Mouse (Mus musculus) heart, embryonic 13.5 days (tissue): ENCODE measurements around the gene Rptor. TPM values are rescaled to one million over a fixed set of nuclear protein-coding genes. Genes with fewer than 3 reads are reported as not detected.

Source experiments
- ATAC-seq: fragments of 200-750 bp; cut with Nextera tagmentation; 2 replicates; pipeline ENCODE4 v1.8.0; 2017; ENCODE audit warnings: moderate TSS enrichment; ENCODE audit not compliant: insufficient number of reproducible peaks, low FRiP score, low TSS enrichment; ENCODE audit errors: extremely low read depth
- H3K27ac ChIP-seq: fragments of 300-500 bp; sonication (generic); replicated peaks from 2 replicates; pipeline ENCODE4 v1.5.1; 2015; ENCODE audit warnings: moderate library complexity, mild to moderate bottlenecking, inconsistent platforms
- H3K27me3 ChIP-seq: fragments of 300-500 bp; sonication (generic); replicated peaks from 2 replicates; pipeline ENCODE4 v1.6.1; 2015; ENCODE audit warnings: mild to moderate bottlenecking, inconsistent platforms
- H3K36me3 ChIP-seq: fragments of 300-500 bp; sonication (generic); 2 replicates; pipeline ENCODE4 v1.6.1; 2015; ENCODE audit warnings: mild to moderate bottlenecking, inconsistent platforms
- H3K4me1 ChIP-seq: fragments of 300-500 bp; sonication (generic); 2 replicates; pipeline ENCODE4 v1.6.1; 2015; ENCODE audit warnings: inconsistent platforms
- H3K4me2 ChIP-seq: fragments of 300-500 bp; sonication (generic); 2 replicates; pipeline ENCODE4 v1.6.1; 2015; ENCODE audit warnings: inconsistent platforms, mild to moderate bottlenecking, moderate library complexity
- H3K4me3 ChIP-seq: fragments of 300-500 bp; sonication (generic); 2 replicates; pipeline ENCODE4 v1.5.1; 2015; ENCODE audit warnings: moderate library complexity, mild to moderate bottlenecking, inconsistent platforms
- H3K9ac ChIP-seq: fragments of 300-500 bp; sonication (generic); 2 replicates; pipeline ENCODE4 v1.6.1; 2015; ENCODE audit warnings: inconsistent platforms, mild to moderate bottlenecking, moderate library complexity
- H3K9me3 ChIP-seq: fragments of 300-500 bp; sonication (generic); 2 replicates; pipeline ENCODE4 v1.6.1; 2016; ENCODE audit warnings: inconsistent platforms
- WGBS: fragments of 180-500 bp; shearing (Covaris S2); methylation state at CpG from one replicate; pipeline ENCODE4 v1.1.7; 2015; ENCODE audit warnings: mixed read lengths; 5-methylcytosine and 5-hydroxymethylcytosine counted together
- polyA plus RNA-seq: library from polyadenylated mRNA; unstranded; fragments of >200 nt; fragmentation: Nextera tagmentation; extraction: Ambion mirVana; gene quantifications from 2 replicates; pipeline ENCODE4 v1.2.1, GENCODE M21; 2015

Rptor gene
- polyA plus RNA-seq, 1 experiment from 2014 or later, result 7.0 TPM

DNA sequence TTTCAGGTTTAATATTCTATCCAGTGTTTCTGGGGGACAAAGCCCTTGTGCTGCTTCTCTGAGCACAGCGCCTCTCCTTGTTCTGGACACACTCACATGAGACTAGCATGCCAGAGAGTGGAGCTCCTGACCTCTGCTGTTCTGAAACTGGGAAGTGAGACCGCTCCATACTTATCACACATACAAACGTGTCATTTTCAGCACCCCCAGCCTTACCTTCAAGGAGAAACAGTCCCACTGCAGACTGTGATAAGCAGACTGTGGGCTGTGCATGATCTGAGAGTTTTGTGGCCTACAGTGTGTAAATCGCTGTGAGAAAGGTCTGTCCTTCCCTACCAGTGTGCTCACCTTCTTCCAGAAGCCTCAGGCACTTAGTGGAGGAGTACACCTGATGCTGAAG lies 168.3 kb downstream of the Rptor start:
- Histone ChIP-seq H3K27ac (no peak overlapping the region), H3K4me1 (peaks cover 33% of the 10 kb centered on the region), H3K9ac (no peak overlapping the region), H3K27me3 (no peaks in the 10 kb centered on the region), H3K9me3 (0 out of 2 replicates have a peak, but pooled peaks cover 9% of the 10 kb centered on the region), H3K4me2 (no peak overlapping the region), H3K36me3 (peaks cover 19% of the 10 kb centered on the region), H3K4me3 (no peak overlapping the region)
- ATAC-seq, result no peak
- WGBS, result 56% methylated on average over 4 of the region's 4 CpGs

DNA sequence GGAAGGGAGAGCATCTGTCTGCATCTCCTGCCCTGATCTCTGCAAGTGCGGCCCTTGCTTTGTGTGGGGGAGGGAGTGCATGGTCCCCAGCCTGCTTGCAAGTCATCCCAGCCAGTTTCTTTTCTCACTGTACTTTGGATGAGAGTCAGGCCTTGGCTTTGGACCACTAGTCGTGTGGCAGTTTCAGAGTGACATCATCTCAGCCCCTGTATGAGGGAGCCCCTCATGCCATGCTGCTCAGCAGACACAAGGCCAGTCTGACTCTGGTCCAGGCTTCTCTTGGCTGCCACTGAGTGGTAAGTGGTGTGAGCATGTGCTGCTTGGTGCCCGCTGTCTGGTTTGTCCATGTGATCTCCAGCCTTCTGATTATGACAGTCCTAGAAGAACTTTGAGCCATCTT lies 170.2 kb downstream of the Rptor start:
- Histone ChIP-seq H3K4me2 (no peak overlapping the region), H3K27ac (no peak overlapping the region), H3K4me3 (no peak overlapping the region), H3K9me3 (0 out of 2 replicates have a peak, but pooled peaks cover 14% of the 10 kb centered on the region), H3K4me1 (peaks cover 21% of the 10 kb centered on the region), H3K9ac (no peak overlapping the region), H3K36me3 (peaks cover 24% of the 10 kb centered on the region), H3K27me3 (no peaks in the 10 kb centered on the region)
- ATAC-seq, result no peak
- 67% methylated on average over 3 of the region's 3 CpGs for WGBS

DNA sequence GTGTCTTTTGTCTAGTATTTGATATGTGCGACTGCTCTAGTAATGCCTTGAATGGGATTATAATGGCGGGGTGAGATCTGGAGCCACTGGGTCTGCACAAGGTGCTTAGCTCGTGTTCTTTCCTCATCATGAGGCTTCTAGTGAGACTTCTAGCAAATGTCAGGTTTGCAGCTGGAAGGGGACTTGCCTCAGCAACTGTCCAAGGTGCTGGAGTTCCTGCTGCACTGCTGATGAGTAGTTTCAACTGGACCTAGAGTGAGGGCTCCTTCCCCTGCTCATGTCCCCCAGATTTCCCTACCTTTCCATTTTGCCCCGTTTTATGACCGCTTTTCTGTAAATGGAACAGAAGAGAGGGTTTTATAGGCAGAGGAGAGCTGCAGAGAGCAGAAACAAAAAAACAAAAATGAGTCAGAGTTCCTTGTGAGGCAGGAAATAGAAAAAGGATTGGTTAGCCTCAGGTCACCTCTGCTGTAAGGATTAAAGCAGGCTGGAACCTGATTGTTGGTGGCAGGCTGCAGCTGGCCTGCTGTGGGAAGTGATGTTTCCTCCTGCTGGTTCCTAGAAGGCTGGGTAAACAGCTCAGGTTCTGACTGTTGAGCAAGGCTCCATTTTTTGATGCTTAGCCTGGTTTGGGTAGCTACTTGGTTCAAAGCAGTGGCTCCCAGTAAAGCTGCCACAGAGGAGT lies 172.5 kb downstream of the Rptor start:
- Histone ChIP-seq H3K4me2 (no peak overlapping the region), H3K36me3 (peaks cover 24% of the 10 kb centered on the region), H3K9ac (no peak overlapping the region), H3K27me3 (no peaks in the 10 kb centered on the region), H3K4me3 (no peak overlapping the region), H3K27ac (no peak overlapping the region), H3K9me3 (0 out of 2 replicates have a peak, but pooled peaks cover 14% of the 10 kb centered on the region), H3K4me1 (peaks cover 17% of the 10 kb centered on the region)
- 83% methylated on average over 5 of the region's 5 CpGs for WGBS
- no peak for ATAC-seq

DNA sequence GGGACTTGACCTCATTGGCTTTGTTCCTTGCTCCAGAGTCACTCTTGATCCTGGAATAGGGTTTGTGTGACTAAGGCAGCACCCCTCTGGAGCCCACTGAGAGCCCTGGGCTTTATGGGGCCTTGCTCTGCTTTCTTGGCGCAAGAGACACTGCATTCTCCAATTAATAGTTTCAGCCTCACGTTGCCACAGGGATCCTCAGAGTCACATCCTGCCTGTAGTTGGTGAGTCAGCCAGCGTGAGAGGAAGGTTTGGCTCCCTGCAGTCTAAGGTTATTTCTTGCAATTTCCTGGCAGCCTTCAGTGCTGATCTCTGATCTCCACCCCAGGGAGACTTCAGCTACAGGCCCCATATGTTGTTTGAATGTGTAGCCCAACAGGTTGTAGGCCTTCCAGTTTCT lies 174.5 kb downstream of the Rptor start:
- peaks cover 11% of the 10 kb centered on the region for H3K4me1 ChIP-seq
- 71% methylated on average over 3 of the region's 3 CpGs for WGBS
- H3K27me3 ChIP-seq, result no peaks in the 10 kb centered on the region
- no peak for ATAC-seq
- H3K9ac ChIP-seq, result no peak overlapping the region
- H3K9me3 ChIP-seq, result 0 out of 2 replicates have a peak, but pooled peaks cover 14% of the 10 kb centered on the region
- no peak overlapping the region for H3K27ac ChIP-seq
- peaks cover 27% of the 10 kb centered on the region for H3K36me3 ChIP-seq
- no peak overlapping the region for H3K4me3 ChIP-seq
- no peak overlapping the region for H3K4me2 ChIP-seq

DNA sequence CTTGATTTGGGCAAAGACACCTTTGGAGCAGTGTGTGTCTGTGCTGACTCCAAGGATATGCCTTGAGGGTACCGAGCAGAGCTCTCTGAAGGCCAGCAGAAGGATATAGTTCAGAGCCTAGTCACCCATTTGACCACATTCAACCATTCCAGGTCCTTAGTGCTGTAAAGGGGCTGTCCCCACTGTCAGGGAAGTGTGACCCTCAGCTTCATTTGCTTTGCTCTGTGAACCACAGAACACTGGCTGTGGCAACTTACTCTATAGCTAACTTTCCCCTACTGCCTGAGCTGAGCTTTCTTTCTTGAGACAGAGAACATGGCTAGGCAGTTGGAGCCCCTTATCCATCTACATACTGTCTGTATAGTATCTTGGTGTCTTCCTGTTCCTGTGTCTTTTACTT lies 175.2 kb downstream of the Rptor start:
- Histone ChIP-seq H3K4me3 (no peak overlapping the region), H3K27me3 (no peaks in the 10 kb centered on the region), H3K4me2 (no peak overlapping the region), H3K4me1 (peaks cover 8% of the 10 kb centered on the region), H3K36me3 (peaks cover 29% of the 10 kb centered on the region), H3K9ac (no peak overlapping the region), H3K27ac (no peak overlapping the region), H3K9me3 (0 out of 2 replicates have a peak, but pooled peaks cover 14% of the 10 kb centered on the region)
- ATAC-seq, result no peak
- 100% methylated on average over 1 of the region's 1 CpGs for WGBS

DNA sequence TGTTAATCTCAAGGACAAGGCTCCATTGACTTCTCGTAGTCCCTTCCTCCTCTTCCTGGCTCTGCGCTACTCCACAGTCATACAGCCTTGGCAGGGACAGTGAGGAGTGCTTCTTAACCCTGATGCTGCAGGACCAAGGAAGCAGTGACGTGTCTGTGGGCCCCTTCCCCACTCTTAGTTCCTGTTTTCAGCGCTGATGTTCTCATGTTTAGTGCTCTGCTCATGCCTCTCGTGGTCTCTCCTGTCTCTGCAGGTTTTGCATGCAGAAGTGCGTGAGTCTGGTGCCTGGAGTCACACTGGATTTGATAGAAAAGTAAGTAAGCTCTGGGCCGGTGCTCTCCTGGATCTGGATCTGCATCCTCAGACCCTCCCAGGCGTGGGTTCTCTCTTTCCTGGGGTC lies 177.6 kb downstream of the Rptor start:
- 85% methylated on average over 8 of the region's 8 CpGs for WGBS

DNA sequence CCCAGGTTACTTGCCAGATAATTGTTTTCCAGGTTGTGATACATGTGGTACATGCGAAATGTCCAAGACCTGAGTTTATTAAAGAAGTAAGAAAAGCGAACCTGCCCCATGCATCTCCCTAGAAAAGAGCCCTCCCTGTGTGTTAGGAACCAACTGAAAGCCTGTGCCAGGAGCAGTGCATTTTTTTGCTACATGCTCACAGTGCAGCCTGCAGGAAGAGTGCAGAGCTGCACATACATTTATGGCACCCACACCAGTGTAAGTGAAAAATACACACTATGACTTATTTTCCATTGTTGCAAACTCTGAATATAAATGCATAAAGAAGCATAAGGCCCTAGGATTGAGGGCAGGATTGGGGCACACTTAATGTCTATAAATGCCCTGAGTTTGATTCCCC lies 178.5 kb downstream of the Rptor start:
- Histone ChIP-seq H3K27ac (no peak overlapping the region), H3K4me2 (no peak overlapping the region), H3K36me3 (peaks cover 19% of the 10 kb centered on the region; the same call in 1 of the 2 replicates), H3K4me3 (no peak overlapping the region), H3K9me3 (0 out of 2 replicates have a peak, but pooled peaks cover 3% of the 10 kb centered on the region), H3K9ac (no peak overlapping the region), H3K4me1 (peaks cover 24% of the 10 kb centered on the region), H3K27me3 (no peaks in the 10 kb centered on the region)
- 90% methylated on average over 2 of the region's 2 CpGs for WGBS
- ATAC-seq, result no peak

More for the DNA sequence above, 177.6 kb downstream of the Rptor start:
- Histone ChIP-seq H3K4me1 (peaks cover 20% of the 10 kb centered on the region), H3K36me3 (peaks cover 28% of the 10 kb centered on the region), H3K27ac (no peak overlapping the region), H3K4me3 (no peak overlapping the region), H3K9ac (no peak overlapping the region), H3K4me2 (no peak overlapping the region), H3K9me3 (0 out of 2 replicates have a peak, but pooled peaks cover 12% of the 10 kb centered on the region), H3K27me3 (no peaks in the 10 kb centered on the region)
- no peak for ATAC-seq

DNA sequence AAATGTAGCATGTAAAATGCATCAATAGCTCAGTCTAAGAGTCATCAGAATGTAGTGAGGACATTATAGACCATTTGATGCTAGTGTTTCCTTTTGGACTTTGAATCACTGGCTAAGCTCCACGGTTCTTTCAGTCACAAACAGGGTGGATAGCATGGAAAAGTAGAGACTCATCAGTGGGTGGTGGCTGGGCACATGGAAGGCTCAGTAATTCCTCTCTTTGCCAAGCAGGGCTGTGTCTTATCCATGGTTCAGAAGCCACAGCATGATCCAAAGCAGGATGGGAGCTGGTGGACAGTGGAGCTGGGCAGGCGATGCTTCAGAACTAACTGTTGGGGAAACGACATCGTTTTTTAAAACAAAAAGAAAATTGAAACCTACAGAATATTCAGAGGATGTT lies 179.0 kb downstream of the Rptor start:
- Histone ChIP-seq H3K27ac (no peak overlapping the region), H3K9me3 (no peaks in the 10 kb centered on the region), H3K4me2 (no peak overlapping the region), H3K27me3 (no peaks in the 10 kb centered on the region), H3K4me1 (peaks cover 23% of the 10 kb centered on the region), H3K9ac (no peak overlapping the region), H3K36me3 (peaks cover 16% of the 10 kb centered on the region; the same call in 1 of the 2 replicates), H3K4me3 (no peak overlapping the region)
- ATAC-seq, result no peak
- 85% methylated on average over 4 of the region's 4 CpGs for WGBS

DNA sequence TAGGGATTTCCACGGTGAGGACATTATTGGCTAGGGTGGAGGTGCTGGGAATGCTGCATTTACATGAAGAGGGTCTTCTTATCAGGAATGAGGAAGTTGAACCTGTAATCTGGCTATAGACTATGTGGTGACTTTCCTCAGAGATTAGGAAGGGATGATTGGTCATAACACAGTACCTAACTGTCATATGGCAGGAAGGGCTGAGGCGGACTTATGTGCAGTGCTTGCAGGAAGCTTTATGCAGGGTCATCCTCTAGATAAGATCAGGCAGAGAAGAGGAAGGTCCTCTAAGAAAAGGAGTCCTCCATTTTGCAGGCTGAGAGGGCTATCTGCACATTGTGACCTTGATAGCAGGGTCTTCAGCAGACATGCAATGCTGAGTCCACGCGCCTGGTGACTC lies 180.9 kb downstream of the Rptor start:
- no peak overlapping the region for H3K27ac ChIP-seq
- H3K9ac ChIP-seq, result no peak overlapping the region
- WGBS, result 68% methylated on average over 4 of the region's 4 CpGs
- H3K4me1 ChIP-seq, result peaks cover 18% of the 10 kb centered on the region
- no peak overlapping the region for H3K4me2 ChIP-seq
- peaks cover 16% of the 10 kb centered on the region; the same call in 1 of the 2 replicates for H3K36me3 ChIP-seq
- no peaks in the 10 kb centered on the region for H3K9me3 ChIP-seq
- no peak for ATAC-seq
- H3K4me3 ChIP-seq, result no peak overlapping the region
- H3K27me3 ChIP-seq, result no peaks in the 10 kb centered on the region

DNA sequence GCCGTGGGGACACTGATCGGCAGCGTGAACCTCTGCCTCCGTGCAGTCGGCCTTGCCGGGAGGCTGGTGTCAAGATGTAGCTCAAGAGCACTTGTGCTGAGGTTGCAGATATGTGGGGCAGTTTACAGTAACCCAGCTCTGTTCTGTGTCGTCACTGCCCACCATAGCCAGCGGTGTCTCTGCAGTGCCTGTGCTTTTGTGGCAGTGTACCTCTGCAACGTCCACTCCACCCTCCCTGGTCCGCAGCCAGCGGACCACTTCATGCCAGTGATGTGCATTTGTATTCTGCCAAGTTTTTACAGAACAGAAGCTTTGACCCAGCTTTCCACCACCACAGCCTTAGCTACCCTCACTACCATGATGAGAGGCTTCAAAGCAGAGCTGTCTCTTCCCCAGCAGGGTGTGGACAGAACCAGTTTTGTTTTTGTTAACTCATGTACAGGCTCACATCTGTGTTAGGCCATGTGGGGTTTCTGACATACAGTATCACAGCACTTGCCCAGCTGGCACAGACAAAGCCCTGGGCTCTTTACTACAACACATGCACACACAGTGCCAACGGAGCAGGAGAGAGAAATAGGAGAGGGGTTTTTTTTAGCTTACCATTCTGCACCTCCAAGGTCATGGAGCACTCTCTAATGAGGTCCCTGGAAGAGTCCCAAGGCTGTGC lies 182.1 kb downstream of the Rptor start:
- no peak for ATAC-seq
- WGBS, result 77% methylated on average over 12 of the region's 12 CpGs
- H3K4me3 ChIP-seq, result no peak overlapping the region
- no peaks in the 10 kb centered on the region for H3K27me3 ChIP-seq
- H3K27ac ChIP-seq, result no peak overlapping the region
- H3K4me1 ChIP-seq, result peaks cover 24% of the 10 kb centered on the region
- no peak overlapping the region for H3K4me2 ChIP-seq
- peaks cover 16% of the 10 kb centered on the region; the same call in 1 of the 2 replicates for H3K36me3 ChIP-seq
- no peaks in the 10 kb centered on the region for H3K9me3 ChIP-seq
- H3K9ac ChIP-seq, result no peak overlapping the region

DNA sequence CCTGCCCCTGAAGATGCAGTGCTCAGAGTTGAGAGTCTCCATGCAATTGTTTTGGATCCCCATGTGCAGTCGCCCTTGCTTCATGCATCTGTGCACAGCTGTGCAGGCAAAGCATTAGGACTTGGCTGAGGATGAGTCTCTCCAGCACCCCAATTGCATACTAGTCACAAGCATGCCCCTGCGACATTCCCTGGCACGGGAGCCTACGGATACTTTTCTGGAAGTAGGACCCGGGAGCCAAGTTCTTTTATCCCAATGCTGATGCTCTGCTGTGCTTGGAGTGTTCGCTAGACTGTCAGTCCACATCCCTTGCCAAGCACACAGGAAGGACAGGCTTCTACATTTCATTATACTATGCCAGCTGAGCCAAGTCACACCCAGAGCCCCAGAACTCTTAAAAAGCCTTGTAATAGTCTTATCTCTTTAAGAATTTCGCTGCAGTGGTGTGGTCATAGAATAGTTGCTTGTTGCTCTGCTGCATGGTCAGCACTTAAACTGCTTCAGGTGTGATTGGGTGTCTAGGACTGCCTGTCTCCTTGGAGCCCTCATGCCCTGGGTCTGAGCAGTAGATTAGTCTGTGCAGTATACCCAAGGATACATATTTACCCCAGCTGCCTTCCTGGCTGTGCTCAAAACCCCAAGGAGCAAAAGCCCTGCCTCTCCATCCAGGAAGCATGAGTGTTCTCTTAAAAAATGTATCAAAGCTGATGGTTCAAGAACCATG lies 183.1 kb downstream of the Rptor start:
- 0 out of 2 replicates have a peak overlapping the region, but pooled peaks have one; percentile 7 for H3K9ac ChIP-seq
- WGBS, result 81% methylated on average over 7 of the region's 7 CpGs
- no peak overlapping the region for H3K27ac ChIP-seq
- no peak overlapping the region for H3K4me2 ChIP-seq
- no peaks in the 10 kb centered on the region for H3K27me3 ChIP-seq
- H3K9me3 ChIP-seq, result no peaks in the 10 kb centered on the region
- ATAC-seq, result no peak
- H3K4me1 ChIP-seq, result peaks cover 24% of the 10 kb centered on the region
- H3K4me3 ChIP-seq, result no peak overlapping the region
- peaks cover 11% of the 10 kb centered on the region; the same call in 1 of the 2 replicates for H3K36me3 ChIP-seq
